ENCODE assay signal across 21 mouse cellular contexts in genomic region chr14:26539241-26539640, GRCm38 (mm10). TPM values are rescaled to one million over a fixed set of nuclear protein-coding genes. Genes with fewer than 3 reads are reported as not detected.
DNase-seq lines count a peak whose midpoint lies in the region; ATAC-seq lines count a peak whose summit lies in the region.
"Had no signal": no experiment of that assay in that cellular context is flagged by ENCODE, and none has a peak within 500 bp of the region (broad histone marks: within the 10 kb centered on the region; RNA-seq: fewer than 3 reads in every experiment).

No protein-coding gene starts in this region.

- intact Hi-C loops in left cerebral cortex, postnatal 4 days (cut with DNase I), result no loop called here

- DNase-seq in frontal cortex, postnatal 14 days (ENCODE audit: low spot score in 2 of 2), result no peak
- peak; percentile 19 for DNase-seq in left cerebral cortex, adult 11 months (ENCODE audit: low spot score)
- DNase-seq in left cerebral cortex, postnatal 4 days, result no peak
- peak; percentile 36 for DNase-seq in right cerebral cortex, adult 18-20 months
- DNase-seq in right cerebral cortex, postnatal 25 days, result no peak
- DNase-seq: adrenal gland, adult 8-10 months; adrenal gland, postnatal 25 days; cerebellum, adult 18-20 months; cerebellum, adult 9-10 months; cerebellum, postnatal 14 days; gastrocnemius, adult 2 months; gastrocnemius, postnatal 14 days; heart, adult 18-20 months; heart, postnatal 10 days; heart, postnatal 4 days had no signal

- ATAC-seq in frontal cortex, adult (ENCODE audit: low TSS enrichment), result peak; percentile 82
- ATAC-seq: activated CD4-positive, CD25-positive, alpha-beta regulatory T cell, adult 4 months; forebrain, embryonic 13.5 days; forebrain, embryonic 16.5 days; hindbrain, postnatal 0 days; inflammation-experienced regulatory T-cells, adult 6 months had no signal

RNA-seq across cellular contexts. Expression of gene Slmap, which starts 4.5 kb away (rescaled TPM):
- total RNA-seq in left cerebral cortex, postnatal 4 days (2021), result 10 to 100 TPM; 60.7 to 67.6 TPM

RNA-seq across cellular contexts. Expression of gene Dennd6a, which starts 34.4 kb away (rescaled TPM):
- 10 to 100 TPM; 19.7 to 22.7 TPM for total RNA-seq in left cerebral cortex, postnatal 4 days (2021)

Comparison
In these comparisons a context has a peak if more than half of its experiments do, and no peak if none do; other contexts are left out.
1. DNase-seq: peak in left cerebral cortex, adult 11 months (single experiment) and right cerebral cortex, adult 18-20 months (single experiment); none in frontal cortex, postnatal 14 days (0 of 2), left cerebral cortex, postnatal 4 days (single experiment) and right cerebral cortex, postnatal 25 days (single experiment).